24 mouse cellular contexts compared by ENCODE assay signal in the genomic region with DNA sequence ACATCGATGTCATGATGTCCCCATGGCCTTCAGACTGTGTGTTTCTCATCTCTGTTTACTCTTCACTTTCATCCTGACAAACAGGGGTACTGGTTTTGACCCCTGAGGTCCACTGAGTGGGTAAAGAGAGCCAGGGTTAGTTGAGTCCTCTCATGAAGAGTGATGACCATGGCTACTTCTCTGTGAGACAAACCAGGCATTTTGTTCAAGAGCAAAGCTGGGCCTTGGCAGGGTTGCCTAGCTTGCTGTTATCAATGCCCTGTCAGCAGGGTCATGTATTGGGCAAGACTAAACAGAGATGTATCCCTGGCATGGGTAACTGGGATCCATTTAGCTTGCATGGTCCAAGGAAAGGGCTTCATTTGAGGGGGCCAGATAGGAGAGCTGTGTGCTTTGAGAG.
DNase-seq lines count a peak whose midpoint lies in the region; ATAC-seq and TF ChIP-seq lines count a peak whose summit lies in the region.
"Had no signal": no experiment of that assay in that cellular context is flagged by ENCODE, and none has a peak within 500 bp of the region (broad histone marks: within the 10 kb centered on the region; RNA-seq: fewer than 3 reads in every experiment).

No protein-coding gene starts in this region.

- TF ChIP-seq CTCF in liver, adult 2 months (IDR thresholded peaks at IDR 0.05; ENCODE audit: low read depth, low read length): no peak
- TF ChIP-seq CTCF in liver, postnatal 0 days (IDR thresholded peaks at IDR 0.05; ENCODE audit: low read depth): no peak

- no peaks in the 10 kb centered on the region for H3K36me3 ChIP-seq in liver, adult 2 months (ENCODE audit: control insufficient read depth, insufficient read depth, low read length)
- no peaks in the 10 kb centered on the region for H3K36me3 ChIP-seq in liver, embryonic 12.5 days
- H3K36me3 ChIP-seq in heart, embryonic 16.5 days (ENCODE audit: control insufficient read depth, insufficient read depth): no peaks in the 10 kb centered on the region
- no peaks in the 10 kb centered on the region for H3K36me3 ChIP-seq in liver, postnatal 0 days (replicated peaks; ENCODE audit: insufficient read depth, low read length)
- H3K36me3 ChIP-seq: embryonic facial prominence, embryonic 13.5 days; forebrain, embryonic 15.5 days; hindbrain, embryonic 12.5 days; lung, embryonic 15.5 days; midbrain, embryonic 10.5 days had no signal

- H3K9me3 ChIP-seq in liver, embryonic 12.5 days (replicated peaks): no peaks in the 10 kb centered on the region
- H3K9me3 ChIP-seq in heart, embryonic 16.5 days (replicated peaks; ENCODE audit: control insufficient read depth, low read length): no peaks in the 10 kb centered on the region
- H3K9me3 ChIP-seq in liver, postnatal 0 days (ENCODE audit: low read length): no peaks in the 10 kb centered on the region
- H3K9me3 ChIP-seq: embryonic facial prominence, embryonic 13.5 days; forebrain, embryonic 15.5 days; hindbrain, embryonic 12.5 days; lung, embryonic 15.5 days; midbrain, embryonic 10.5 days had no signal

- TF ChIP-seq EP300 in liver, postnatal 0 days (IDR thresholded peaks at IDR 0.05; ENCODE audit: low read depth): no peak

- WGBS in liver, adult 2 months: 15% methylated on average over 1 of the region's 1 CpGs
- 86% methylated on average over 1 of the region's 1 CpGs for WGBS in liver, embryonic 12.5 days (ENCODE audit: insufficient replicate concordance)
- WGBS in heart, embryonic 16.5 days: 59% methylated on average over 1 of the region's 1 CpGs
- WGBS in liver, postnatal 0 days (ENCODE audit: insufficient replicate concordance): 56% methylated on average over 1 of the region's 1 CpGs

- no peak overlapping the region for H3K4me3 ChIP-seq in liver, adult 2 months (ENCODE audit: insufficient read depth, low read depth, low read length)
- no peak overlapping the region for H3K4me3 ChIP-seq in liver, embryonic 12.5 days
- no peak overlapping the region for H3K4me3 ChIP-seq in heart, embryonic 16.5 days (ENCODE audit: low read length)
- no peak overlapping the region for H3K4me3 ChIP-seq in liver, postnatal 0 days (ENCODE audit: low read depth, low read length)
- H3K4me3 ChIP-seq: embryonic facial prominence, embryonic 13.5 days; forebrain, embryonic 15.5 days; hindbrain, embryonic 12.5 days; lung, embryonic 15.5 days; midbrain, embryonic 10.5 days had no signal

- DNase-seq in liver, adult 2 months (ENCODE audit: extremely low read depth, low read depth, low spot score): peak; percentile 87
- DNase-seq in heart, adult 9 months (ENCODE audit: low spot score in 2 of 2): peak; percentile 83 to 84
- no peak for DNase-seq in liver, postnatal 0 days
- DNase-seq in retina, postnatal 1 day: no peak
- DNase-seq in ovary, postnatal 14 days (ENCODE audit: low spot score): no peak
- DNase-seq: adrenal gland, postnatal 25 days; B cell, adult 2 months; cerebellum, adult 11-12 months; cerebellum, postnatal 14 days; gastrocnemius, postnatal 25 days; kidney, adult 18-20 months; layer of hippocampus, postnatal 36 days; right cerebral cortex, postnatal 14 days; spleen, adult 18-20 months; thymus, postnatal 4 days had no signal

- H3K27ac ChIP-seq in liver, adult 2 months (replicated peaks; ENCODE audit: insufficient read depth, low read depth, low read length): no peak overlapping the region
- H3K27ac ChIP-seq in liver, embryonic 12.5 days: no peak overlapping the region
- peak overlapping the region; percentile 82 for H3K27ac ChIP-seq in heart, embryonic 16.5 days (ENCODE audit: low read length)
- peak overlapping the region; percentile 31; the same call in 1 of the 2 replicates for H3K27ac ChIP-seq in liver, postnatal 0 days (ENCODE audit: low read depth)
- H3K27ac ChIP-seq: embryonic facial prominence, embryonic 13.5 days; forebrain, embryonic 15.5 days; hindbrain, embryonic 12.5 days; kidney, postnatal 0 days; lung, embryonic 15.5 days; macrophage; midbrain, embryonic 10.5 days had no signal

- no peak overlapping the region for H3K4me2 ChIP-seq in liver, embryonic 12.5 days
- no peak overlapping the region for H3K4me2 ChIP-seq in heart, embryonic 16.5 days (ENCODE audit: low read depth, low read length)
- no peak overlapping the region for H3K4me2 ChIP-seq in liver, postnatal 0 days (ENCODE audit: low read depth, low read length)
- H3K4me2 ChIP-seq: embryonic facial prominence, embryonic 13.5 days; forebrain, embryonic 15.5 days; hindbrain, embryonic 12.5 days; lung, embryonic 15.5 days had no signal

- ATAC-seq in liver, embryonic 12.5 days: no peak
- ATAC-seq in heart, embryonic 16.5 days (replicated peaks; ENCODE audit: extremely low read depth, insufficient read depth, low FRiP score): peak; percentile 95
- peak; percentile 88 for ATAC-seq in liver, postnatal 0 days
- ATAC-seq: forebrain, embryonic 15.5 days had no signal

- TF ChIP-seq POLR2A in liver, adult 2 months (IDR thresholded peaks at IDR 0.05; ENCODE audit: extremely low read depth, insufficient read depth, low read length): no peak

- no peaks in the 10 kb centered on the region for H3K27me3 ChIP-seq in liver, adult 2 months (ENCODE audit: control insufficient read depth, insufficient read depth, low read length)
- peaks cover 3% of the 10 kb centered on the region for H3K27me3 ChIP-seq in liver, embryonic 12.5 days (replicated peaks)
- H3K27me3 ChIP-seq in heart, embryonic 16.5 days (ENCODE audit: control insufficient read depth, insufficient read depth, low read length): no peaks in the 10 kb centered on the region
- no peaks in the 10 kb centered on the region for H3K27me3 ChIP-seq in liver, postnatal 0 days (ENCODE audit: insufficient read depth, low read length)
- H3K27me3 ChIP-seq: embryonic facial prominence, embryonic 13.5 days; forebrain, embryonic 15.5 days; hindbrain, embryonic 12.5 days; lung, embryonic 15.5 days had no signal

- H3K9ac ChIP-seq in liver, adult 2 months (ENCODE audit: low read depth, low read length): no peak overlapping the region
- no peak overlapping the region for H3K9ac ChIP-seq in liver, embryonic 12.5 days
- H3K9ac ChIP-seq in heart, embryonic 16.5 days (ENCODE audit: low read length): no peak overlapping the region
- H3K9ac ChIP-seq in liver, postnatal 0 days (replicated peaks): no peak overlapping the region
- H3K9ac ChIP-seq: embryonic facial prominence, embryonic 13.5 days; forebrain, embryonic 15.5 days; hindbrain, embryonic 12.5 days; lung, embryonic 15.5 days had no signal

- H3K79me2 ChIP-seq in liver, adult 2 months (ENCODE audit: control insufficient read depth, insufficient read depth, low read length): no peaks in the 10 kb centered on the region

- peaks cover 11% of the 10 kb centered on the region for H3K4me1 ChIP-seq in liver, adult 2 months (ENCODE audit: control insufficient read depth, insufficient read depth, low read length)
- H3K4me1 ChIP-seq in liver, embryonic 12.5 days: peaks cover 11% of the 10 kb centered on the region
- peaks cover 23% of the 10 kb centered on the region for H3K4me1 ChIP-seq in heart, embryonic 16.5 days (ENCODE audit: control insufficient read depth, insufficient read depth, low read length)
- H3K4me1 ChIP-seq in liver, postnatal 0 days (ENCODE audit: insufficient read depth): peaks cover 14% of the 10 kb centered on the region
- H3K4me1 ChIP-seq: forebrain, embryonic 15.5 days; hindbrain, embryonic 12.5 days; midbrain, embryonic 10.5 days had no signal

Comparison
In these comparisons a context has a peak if more than half of its experiments do, and no peak if none do; other contexts are left out.
1. DNase-seq: peak in liver, adult 2 months (single experiment) and heart, adult 9 months (2 of 2); none in liver, postnatal 0 days (single experiment), retina, postnatal 1 day (single experiment) and ovary, postnatal 14 days (single experiment).
2. H3K27ac ChIP-seq: peak in heart, embryonic 16.5 days (single experiment) and liver, postnatal 0 days (single experiment); none in liver, adult 2 months (single experiment) and liver, embryonic 12.5 days (single experiment).